ENCODE assay signal across 8 mouse cellular contexts in genomic region chr9:65586406-65587269, GRCm38 (mm10). TPM values are rescaled to one million over a fixed set of nuclear protein-coding genes. Genes with fewer than 3 reads are reported as not detected.
DNase-seq lines count a peak whose midpoint lies in the region; ATAC-seq and TF ChIP-seq lines count a peak whose summit lies in the region.

Gene Pif1, plus strand, starts transcription at chr9:65587160.

- ATAC-seq in intestine, embryonic 16.5 days = peak; percentile 85
- ATAC-seq in limb, embryonic 14.5 days (ENCODE audit: low FRiP score, low read depth) = peak; percentile 90
- peak; percentile 87 for ATAC-seq in midbrain, embryonic 16.5 days

- H3K4me3 ChIP-seq in cerebellum, adult 2 months (replicated peaks; ENCODE audit: insufficient read depth, low read depth, low read length) = peak within 1 kb of the TSS; percentile 62
- H3K4me3 ChIP-seq in embryonic facial prominence, embryonic 10.5 days = peak within 1 kb of the TSS; percentile 69
- H3K4me3 ChIP-seq in intestine, embryonic 16.5 days (ENCODE audit: low read length) = peak within 1 kb of the TSS; percentile 64
- peak within 1 kb of the TSS; percentile 56 for H3K4me3 ChIP-seq in limb, embryonic 14.5 days (replicated peaks; ENCODE audit: low read length)
- peak within 1 kb of the TSS; percentile 54 for H3K4me3 ChIP-seq in midbrain, embryonic 16.5 days (ENCODE audit: low read depth, low read length)

- TF ChIP-seq CTCF in cerebellum, adult 2 months (IDR thresholded peaks at IDR 0.05; ENCODE audit: borderline replicate concordance, insufficient read depth, low read depth, low read length) = no peak

- peaks cover 6% of the 10 kb centered on the region; the same call in 1 of the 2 replicates for H3K4me1 ChIP-seq in cerebellum, adult 2 months (ENCODE audit: control insufficient read depth, insufficient read depth, low read length)
- peaks cover 33% of the 10 kb centered on the region for H3K4me1 ChIP-seq in embryonic facial prominence, embryonic 10.5 days
- H3K4me1 ChIP-seq in intestine, embryonic 16.5 days (ENCODE audit: control insufficient read depth, insufficient read depth, low read length) = peaks cover 14% of the 10 kb centered on the region
- H3K4me1 ChIP-seq in limb, embryonic 14.5 days (ENCODE audit: control insufficient read depth, insufficient read depth, low read length) = peaks cover 26% of the 10 kb centered on the region
- peaks cover 16% of the 10 kb centered on the region for H3K4me1 ChIP-seq in midbrain, embryonic 16.5 days (ENCODE audit: control insufficient read depth, insufficient read depth, low read length)

- H3K36me3 ChIP-seq in embryonic facial prominence, embryonic 10.5 days (replicated peaks) = peaks cover 29% of the 10 kb centered on the region
- no peaks in the 10 kb centered on the region for H3K36me3 ChIP-seq in intestine, embryonic 16.5 days (ENCODE audit: control insufficient read depth, insufficient read depth, low read length)
- peaks cover 7% of the 10 kb centered on the region for H3K36me3 ChIP-seq in limb, embryonic 14.5 days (ENCODE audit: control insufficient read depth, insufficient read depth, low read length)
- no peaks in the 10 kb centered on the region for H3K36me3 ChIP-seq in midbrain, embryonic 16.5 days (ENCODE audit: control insufficient read depth, insufficient read depth, low read length)

- peak within 1 kb of the TSS; percentile 75 for H3K9ac ChIP-seq in intestine, embryonic 16.5 days (ENCODE audit: low read depth, low read length)
- H3K9ac ChIP-seq in limb, embryonic 14.5 days (ENCODE audit: low read depth, low read length, severe bottlenecking) = peak within 1 kb of the TSS; percentile 69
- H3K9ac ChIP-seq in midbrain, embryonic 16.5 days (ENCODE audit: low read depth, low read length) = peak within 1 kb of the TSS; percentile 64

- peak within 1 kb of the TSS; percentile 97 for H3K4me2 ChIP-seq in intestine, embryonic 16.5 days (ENCODE audit: low read depth, low read length)
- H3K4me2 ChIP-seq in limb, embryonic 14.5 days (replicated peaks; ENCODE audit: low read depth, low read length, severe bottlenecking) = peak within 1 kb of the TSS; percentile 99
- H3K4me2 ChIP-seq in midbrain, embryonic 16.5 days (ENCODE audit: low read length) = peak within 1 kb of the TSS; percentile 99

- WGBS in cerebellum, adult 2 months = 8% methylated on average over 28 of the region's 28 CpGs
- WGBS in embryonic facial prominence, embryonic 10.5 days = 10% methylated on average over 28 of the region's 28 CpGs
- 10% methylated on average over 28 of the region's 28 CpGs for WGBS in intestine, embryonic 16.5 days
- WGBS in limb, embryonic 14.5 days = 7% methylated on average over 28 of the region's 28 CpGs
- WGBS in midbrain, embryonic 16.5 days = 10% methylated on average over 28 of the region's 28 CpGs

- H3K27me3 ChIP-seq in cerebellum, adult 2 months (ENCODE audit: control insufficient read depth, insufficient read depth, low read length) = no peaks in the 10 kb centered on the region
- H3K27me3 ChIP-seq in embryonic facial prominence, embryonic 10.5 days (replicated peaks; ENCODE audit: low read depth, poor library complexity, severe bottlenecking) = no peaks in the 10 kb centered on the region
- no peaks in the 10 kb centered on the region for H3K27me3 ChIP-seq in intestine, embryonic 16.5 days (replicated peaks; ENCODE audit: control insufficient read depth, insufficient read depth, low read length)
- H3K27me3 ChIP-seq in limb, embryonic 14.5 days (ENCODE audit: control insufficient read depth, insufficient read depth, low read length) = no peaks in the 10 kb centered on the region
- no peaks in the 10 kb centered on the region for H3K27me3 ChIP-seq in midbrain, embryonic 16.5 days (ENCODE audit: control insufficient read depth, insufficient read depth, low read depth, low read length)

- peak; percentile 56 to 60 for DNase-seq in cerebellum, adult 2 months
- no peak for DNase-seq in cerebellum, adult 11-12 months
- DNase-seq in embryonic facial prominence, embryonic 10.5 days (ENCODE audit: low spot score) = peak; percentile 92
- peak; percentile 55 to 81 for DNase-seq in gastrocnemius, postnatal 4 days (ENCODE audit: low spot score in 2 of 2)
- DNase-seq in limb, embryonic 14.5 days (ENCODE audit: low spot score) = peak; percentile 95
- peak; percentile 81 for DNase-seq in spleen, postnatal 14 days (ENCODE audit: low spot score in 2 of 2)

- H3K9me3 ChIP-seq in embryonic facial prominence, embryonic 10.5 days = no peaks in the 10 kb centered on the region
- H3K9me3 ChIP-seq in intestine, embryonic 16.5 days (ENCODE audit: control insufficient read depth, low read length) = no peaks in the 10 kb centered on the region
- H3K9me3 ChIP-seq in limb, embryonic 14.5 days (ENCODE audit: control insufficient read depth, low read length) = no peaks in the 10 kb centered on the region
- no peaks in the 10 kb centered on the region for H3K9me3 ChIP-seq in midbrain, embryonic 16.5 days (replicated peaks; ENCODE audit: control insufficient read depth, low read length, poor library complexity, severe bottlenecking)

- no peak for TF ChIP-seq POLR2A in cerebellum, adult 2 months (IDR thresholded peaks at IDR 0.05; ENCODE audit: borderline replicate concordance, insufficient read depth, low read length)
- TF ChIP-seq POLR2A in limb, embryonic 14.5 days (IDR thresholded peaks at IDR 0.05; ENCODE audit: borderline replicate concordance, extremely low read depth, insufficient read depth, insufficient read length) = no peak

- no peak within 1 kb of the TSS for H3K27ac ChIP-seq in cerebellum, adult 2 months (ENCODE audit: insufficient read depth, low read length)
- peak within 1 kb of the TSS; percentile 91 for H3K27ac ChIP-seq in embryonic facial prominence, embryonic 10.5 days (replicated peaks)
- peak within 1 kb of the TSS; percentile 27; the same call in 1 of the 2 replicates for H3K27ac ChIP-seq in intestine, embryonic 16.5 days (ENCODE audit: low read length)
- H3K27ac ChIP-seq in limb, embryonic 14.5 days (replicated peaks; ENCODE audit: low read depth, low read length) = no peak within 1 kb of the TSS
- H3K27ac ChIP-seq in midbrain, embryonic 16.5 days (ENCODE audit: low read length) = no peak within 1 kb of the TSS

RNA-seq across cellular contexts. Expression of gene Pif1, which starts in this region (rescaled TPM):
- 0.11 and 0.14 TPM in 2 replicates for polyA plus RNA-seq in cerebellum, adult 2 months (2012; rRNA removed)
- 27.7 and 28.0 TPM in 2 replicates for polyA plus RNA-seq in embryonic facial prominence, embryonic 10.5 days (2016; fragmentation: Nextera tagmentation; extraction: Ambion mirVana)
- total RNA-seq in gastrocnemius, postnatal 4 days (2021) = 1 to 10 TPM; 3.0 TPM
- 7.6 and 9.0 TPM in 2 replicates for polyA plus RNA-seq in intestine, embryonic 16.5 days (2015; fragmentation: Nextera tagmentation; extraction: Ambion mirVana)
- polyA plus RNA-seq in limb, embryonic 14.5 days (2012; rRNA removed) = 16.2 and 19.2 TPM in 2 replicates
- 7.2 and 9.6 TPM in 2 replicates for polyA plus RNA-seq in limb, embryonic 14.5 days (2014; fragmentation: Nextera tagmentation; extraction: Ambion mirVana)
- 2.0 and 2.1 TPM in 2 replicates for polyA plus RNA-seq in midbrain, embryonic 16.5 days (2015; fragmentation: Nextera tagmentation; extraction: Ambion mirVana)

Comparison
In these comparisons a context has a peak if more than half of its experiments do, and no peak if none do; other contexts are left out.
1. Peak in DNase-seq and H3K4me3 ChIP-seq in cerebellum, adult 2 months; RNA of the gene not detected or under 1 TPM.
2. H3K27ac ChIP-seq: peak in embryonic facial prominence, embryonic 10.5 days (single experiment) and intestine, embryonic 16.5 days (single experiment); none in cerebellum, adult 2 months (single experiment), limb, embryonic 14.5 days (single experiment) and midbrain, embryonic 16.5 days (single experiment).
3. Peak in every context shown above with its lines, with median percentiles within 50 percentile points of each other: H3K4me3 ChIP-seq, ATAC-seq, H3K4me2 ChIP-seq and H3K9ac ChIP-seq.